Mouse (Mus musculus) NIH3T3 (cell line): ENCODE data around the gene Glmn.

ENCODE experiments used
- DNase-seq: peaks from one replicate; pipeline ENCODE4 v3.0.0-alpha.2; 2012; ENCODE audit warnings: low read depth

The Glmn gene

DNA sequence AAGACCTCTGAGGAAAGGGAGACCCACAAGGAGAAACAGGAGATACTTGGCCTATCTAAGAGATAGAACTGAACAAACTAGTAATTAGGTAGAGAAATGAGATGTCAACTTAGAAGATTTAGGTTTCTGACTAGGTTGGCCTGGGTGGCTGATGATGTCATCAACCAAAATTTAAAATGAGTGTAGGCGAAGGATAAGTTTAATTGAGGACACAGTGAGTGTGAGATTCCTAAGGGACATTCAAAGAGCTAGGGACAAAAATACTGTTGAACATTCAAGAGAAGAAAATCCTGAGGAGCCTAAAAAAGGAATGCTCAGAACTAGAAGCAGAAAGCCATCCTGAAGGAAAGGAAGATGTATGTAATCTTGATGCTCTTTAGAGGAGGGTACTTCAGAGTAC, 81.6 kb downstream of the Glmn start:
- no peak for DNase-seq

GRCm38 (mm10) chr5:107515453-107515852, 82.2 kb downstream of the Glmn start:
- DNase-seq = no peak

- peak; percentile 75 for DNase-seq
These were observed 84.1 kb downstream of the Glmn start for GRCm38 (mm10) chr5:107513583-107513982.

GRCm38 (mm10) chr5:107511326-107511725, 86.4 kb downstream of the Glmn start:
- DNase-seq = no peak

GRCm38 (mm10) chr5:107510503-107510902, 87.2 kb downstream of the Glmn start:
- no peak for DNase-seq

GRCm38 (mm10) chr5:107507321-107507720, 90.4 kb downstream of the Glmn start, which contains the start of gene Gm42669:
Gene Gm42669, plus strand, starts transcription at chr5:107507621.
- no peak for DNase-seq

- no peak for DNase-seq
These were observed 96.9 kb downstream of the Glmn start for GRCm38 (mm10) chr5:107500741-107501140.

- no peak for DNase-seq
These were observed 97.7 kb downstream of the Glmn start for GRCm38 (mm10) chr5:107499891-107500535.
